Mouse (Mus musculus) stomach, embryonic 16.5 days (tissue): ENCODE measurements around the gene Eef1akmt3. TPM values are rescaled to one million over a fixed set of nuclear protein-coding genes. Genes with fewer than 3 reads are reported as not detected.

Experiments
- ATAC-seq: fragments of 200-750 bp; cut with Nextera tagmentation; 2 replicates; pipeline ENCODE4 v1.8.0; 2017; ENCODE audit warnings: moderate number of reproducible peaks, moderate TSS enrichment; ENCODE audit not compliant: insufficient read depth, low FRiP score
- H3K27ac ChIP-seq: fragments of 300-500 bp; sonication (generic); 2 replicates; pipeline ENCODE4 v1.5.1; 2014; ENCODE audit warnings: low read length
- H3K27me3 ChIP-seq: fragments of 300-500 bp; sonication (generic); 2 replicates; pipeline ENCODE4 v1.6.1; 2014; ENCODE audit warnings: low read length, control low read depth, mixed read lengths; ENCODE audit not compliant: control insufficient read depth, insufficient read depth
- H3K36me3 ChIP-seq: fragments of 300-500 bp; sonication (generic); 2 replicates; pipeline ENCODE4 v1.6.1; 2014; ENCODE audit warnings: low read length; ENCODE audit not compliant: control insufficient read depth, insufficient read depth
- H3K4me1 ChIP-seq: fragments of 300-500 bp; sonication (generic); 2 replicates; pipeline ENCODE4 v1.6.1; 2014; ENCODE audit warnings: low read length, control low read depth, mixed read lengths; ENCODE audit not compliant: control insufficient read depth, insufficient read depth
- H3K4me2 ChIP-seq: fragments of 300-500 bp; sonication (generic); 2 replicates; pipeline ENCODE4 v1.6.1; 2014; ENCODE audit warnings: low read depth, low read length, mixed read lengths
- H3K4me3 ChIP-seq: fragments of 300-500 bp; sonication (generic); replicated peaks from 2 replicates; pipeline ENCODE4 v1.5.1; 2014; ENCODE audit warnings: mild to moderate bottlenecking, low read length
- H3K9ac ChIP-seq: fragments of 300-500 bp; sonication (generic); 2 replicates; pipeline ENCODE4 v1.6.1; 2014; ENCODE audit warnings: low read length
- H3K9me3 ChIP-seq: fragments of 300-500 bp; sonication (generic); replicated peaks from 2 replicates; pipeline ENCODE4 v1.6.1; 2016; ENCODE audit warnings: low read length, control low read depth; ENCODE audit not compliant: control insufficient read depth
- WGBS: fragments of 180-500 bp; shearing (Covaris S2); extraction: QIAGEN DNeasy Blood & Tissue Kit; methylation state at CpG from one replicate; pipeline ENCODE4 v1.1.7; 2014; 5-methylcytosine and 5-hydroxymethylcytosine counted together
- polyA plus RNA-seq: library from polyadenylated mRNA; unstranded; fragments of >200 nt; fragmentation: Nextera tagmentation; extraction: Ambion mirVana; gene quantifications from 2 replicates; pipeline ENCODE4 v1.2.1, GENCODE M21; 2015

Gene Eef1akmt3
- polyA plus RNA-seq, 1 experiment from 2014 or later: 1.3 TPM

DNA sequence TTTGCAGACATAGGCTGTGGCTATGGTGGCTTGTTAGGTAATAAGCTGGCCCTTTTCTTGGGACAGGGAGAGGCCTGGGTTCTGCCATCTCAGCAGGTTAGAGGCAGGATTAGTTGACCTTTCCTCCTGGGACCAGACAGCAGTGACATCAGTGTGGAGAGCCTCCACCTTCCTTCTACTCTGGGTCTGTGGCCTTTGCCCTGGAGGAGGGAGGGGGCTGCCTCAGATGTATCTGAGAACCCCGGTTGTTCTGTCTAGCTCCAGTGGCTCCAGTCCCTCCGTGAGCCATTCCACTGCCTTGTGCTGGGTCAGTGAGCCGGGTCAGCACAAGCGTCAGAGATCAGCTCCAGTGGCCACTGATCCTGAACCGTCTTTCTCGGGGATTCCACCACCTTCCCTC is 1.9 kb upstream of the Eef1akmt3 start:
- peaks cover 8% of the 10 kb centered on the region for H3K27me3 ChIP-seq
- WGBS: 88% methylated on average over 6 of the region's 6 CpGs
- no peak overlapping the region for H3K4me3 ChIP-seq
- no peak overlapping the region for H3K9ac ChIP-seq
- no peak overlapping the region for H3K4me2 ChIP-seq
- ATAC-seq: no peak
- H3K36me3 ChIP-seq: 0 out of 2 replicates have a peak, but pooled peaks cover 2% of the 10 kb centered on the region
- no peak overlapping the region for H3K27ac ChIP-seq
- peaks cover 7% of the 10 kb centered on the region; the same call in 1 of the 2 replicates for H3K4me1 ChIP-seq
- no peaks in the 10 kb centered on the region for H3K9me3 ChIP-seq

GRCm38 (mm10) chr10:127042468-127043115 is 1.3 kb upstream of the Eef1akmt3 start:
- peak overlapping the region; percentile 85 for H3K9ac ChIP-seq
- H3K9me3 ChIP-seq: no peaks in the 10 kb centered on the region
- no peak overlapping the region for H3K27ac ChIP-seq
- WGBS: 15% methylated on average over 5 of the region's 5 CpGs
- peaks cover 7% of the 10 kb centered on the region; the same call in 1 of the 2 replicates for H3K4me1 ChIP-seq
- no peak for ATAC-seq
- peak overlapping the region; percentile 92 for H3K4me3 ChIP-seq
- peaks cover 2% of the 10 kb centered on the region for H3K27me3 ChIP-seq
- peak overlapping the region; percentile 98 for H3K4me2 ChIP-seq
- 0 out of 2 replicates have a peak, but pooled peaks cover 2% of the 10 kb centered on the region for H3K36me3 ChIP-seq

GRCm38 (mm10) chr10:127041774-127042338 is 543 bp upstream of the Eef1akmt3 start:
- Histone ChIP-seq H3K9me3 (no peaks in the 10 kb centered on the region), H3K4me1 (peaks cover 7% of the 10 kb centered on the region; the same call in 1 of the 2 replicates), H3K4me3 (peak overlapping the region; percentile 92), H3K27ac (peak overlapping the region; percentile 77), H3K4me2 (peak overlapping the region; percentile 98), H3K9ac (peak overlapping the region; percentile 85), H3K36me3 (0 out of 2 replicates have a peak, but pooled peaks cover 2% of the 10 kb centered on the region), H3K27me3 (no peaks in the 10 kb centered on the region)
- ATAC-seq: peak; percentile 85
- WGBS: under 1% methylated on average over 44 of the region's 44 CpGs

DNA sequence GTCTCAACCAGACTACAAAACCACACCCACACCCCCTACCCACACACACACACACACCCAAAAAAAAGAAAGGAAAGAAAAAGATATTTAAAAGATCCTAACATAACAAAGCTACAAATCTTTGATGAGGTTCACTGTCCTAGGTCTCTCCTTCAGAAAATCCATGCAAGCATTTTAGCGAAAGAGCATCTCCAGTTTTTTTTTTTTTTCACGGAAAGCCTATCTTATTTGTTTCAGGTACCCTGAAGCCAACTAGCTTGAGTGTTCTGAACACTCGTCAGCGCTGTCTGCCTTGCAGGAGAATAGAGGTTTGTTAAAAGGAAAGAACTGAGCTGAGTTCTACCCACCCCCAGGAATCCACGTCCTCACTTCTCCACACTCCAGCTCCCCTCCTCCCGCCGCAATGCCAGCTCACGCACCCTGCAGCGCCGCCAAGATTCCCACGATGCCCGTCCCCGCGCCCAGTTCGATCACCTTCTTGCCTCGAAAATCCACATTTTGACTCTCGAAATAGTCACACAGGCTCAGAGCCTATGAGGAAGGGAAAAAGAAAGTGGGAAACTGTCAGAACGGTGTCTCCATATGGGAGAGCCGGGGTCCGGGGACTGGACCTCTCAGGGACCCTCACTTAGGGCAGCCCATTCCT is 621 bp downstream of the Eef1akmt3 start:
- no peaks in the 10 kb centered on the region for H3K27me3 ChIP-seq

DNA sequence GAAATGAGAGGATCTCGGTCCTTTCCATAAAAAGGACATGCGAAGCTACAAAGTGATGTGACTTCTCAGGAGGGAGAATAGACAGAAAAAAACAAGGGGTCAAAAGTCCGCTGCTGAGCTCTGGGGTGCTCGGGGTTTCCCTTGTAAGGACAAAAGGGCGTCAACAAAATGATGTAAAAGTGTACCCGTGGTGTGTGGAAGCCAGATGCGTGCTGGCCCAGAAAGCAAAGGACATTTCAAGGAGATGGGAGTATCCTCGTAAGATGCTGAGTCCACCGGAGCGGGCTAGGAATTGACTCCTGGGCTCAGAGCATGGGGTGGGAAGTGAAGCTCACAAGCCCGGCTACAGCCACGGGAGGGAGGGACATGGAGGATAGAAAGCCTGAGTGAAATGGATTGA is 3.7 kb downstream of the Eef1akmt3 start:
- Histone ChIP-seq H3K4me3 (no peak overlapping the region), H3K9me3 (no peaks in the 10 kb centered on the region), H3K36me3 (no peaks in the 10 kb centered on the region), H3K27me3 (no peaks in the 10 kb centered on the region), H3K27ac (no peak overlapping the region), H3K9ac (no peak overlapping the region), H3K4me1 (peaks cover 3% of the 10 kb centered on the region; the same call in 1 of the 2 replicates), H3K4me2 (no peak overlapping the region)
- ATAC-seq: no peak
- WGBS: 75% methylated on average over 12 of the region's 12 CpGs

More for the DNA sequence above, 621 bp downstream of the Eef1akmt3 start:
- 0 out of 2 replicates have a peak, but pooled peaks cover 2% of the 10 kb centered on the region for H3K36me3 ChIP-seq
- H3K4me1 ChIP-seq: peaks cover 7% of the 10 kb centered on the region; the same call in 1 of the 2 replicates
- H3K9me3 ChIP-seq: no peaks in the 10 kb centered on the region
- H3K4me2 ChIP-seq: peak overlapping the region; percentile 98
- peak overlapping the region; percentile 85 for H3K9ac ChIP-seq
- H3K4me3 ChIP-seq: peak overlapping the region; percentile 92
- H3K27ac ChIP-seq: peak overlapping the region; percentile 77
- WGBS: 2% methylated on average over 20 of the region's 20 CpGs
- no peak for ATAC-seq

GRCm38 (mm10) chr10:127036273-127036672 is 5.0 kb downstream of the Eef1akmt3 start:
- Histone ChIP-seq H3K27me3 (no peaks in the 10 kb centered on the region), H3K4me2 (no peak overlapping the region), H3K4me1 (no peaks in the 10 kb centered on the region), H3K9ac (no peak overlapping the region), H3K9me3 (no peaks in the 10 kb centered on the region), H3K4me3 (no peak overlapping the region), H3K27ac (no peak overlapping the region), H3K36me3 (no peaks in the 10 kb centered on the region)
- WGBS: 82% methylated on average over 12 of the region's 12 CpGs
- ATAC-seq: no peak

DNA sequence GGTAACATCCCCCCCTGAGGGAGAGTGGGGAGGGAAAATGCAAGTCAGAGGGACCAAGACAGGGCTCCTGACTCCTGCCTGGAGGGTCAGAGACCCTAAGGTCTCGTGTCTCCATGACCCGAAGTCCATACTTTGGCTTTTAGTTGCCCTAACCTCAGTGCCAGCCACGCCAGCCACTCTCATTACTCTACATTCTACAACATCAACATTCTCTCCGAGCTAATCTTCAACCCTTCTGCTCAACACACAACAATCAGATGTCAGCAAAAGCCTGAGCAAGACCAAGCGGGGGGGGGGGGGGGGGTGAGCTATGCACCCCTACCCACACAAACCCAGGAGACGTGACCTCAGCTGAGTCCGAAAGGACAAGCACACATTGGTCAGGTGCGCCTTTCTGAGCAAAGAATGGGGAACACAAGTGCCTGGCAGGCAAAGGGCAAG is 8.0 kb downstream of the Eef1akmt3 start:
- Histone ChIP-seq H3K27ac (no peak overlapping the region), H3K4me2 (no peak overlapping the region), H3K27me3 (no peaks in the 10 kb centered on the region), H3K36me3 (0 out of 2 replicates have a peak, but pooled peaks cover 2% of the 10 kb centered on the region), H3K9me3 (no peaks in the 10 kb centered on the region), H3K4me1 (no peaks in the 10 kb centered on the region), H3K9ac (no peak overlapping the region), H3K4me3 (no peak overlapping the region)
- ATAC-seq: no peak
- 71% methylated on average over 8 of the region's 8 CpGs for WGBS

GRCm38 (mm10) chr10:127030336-127031296 is 10.7 kb downstream of the Eef1akmt3 start, which contains the start of gene Tsfm:
TSS of gene Tsfm (minus strand) at chr10:127030840.
- Histone ChIP-seq H3K27ac (peak within 1 kb of the TSS; percentile 73), H3K4me1 (no peaks in the 10 kb centered on the region), H3K4me2 (peak within 1 kb of the TSS; percentile 81), H3K36me3 (peaks cover 13% of the 10 kb centered on the region; the same call in 1 of the 2 replicates), H3K27me3 (no peaks in the 10 kb centered on the region), H3K4me3 (peak within 1 kb of the TSS; percentile 87), H3K9me3 (no peaks in the 10 kb centered on the region), H3K9ac (peak within 1 kb of the TSS; percentile 89)
- peak; percentile 90 for ATAC-seq
- 5% methylated on average over 56 of the region's 56 CpGs for WGBS
